Mouse (Mus musculus) central nervous system, embryonic 18 days (tissue): ENCODE results near the gene Enpp5. TPM values are rescaled to one million over a fixed set of nuclear protein-coding genes. Genes with fewer than 3 reads are reported as not detected.

Experiments
- polyA plus RNA-seq: library from polyadenylated mRNA; depleted of rRNA; stranded (reverse); fragments of >200 nt; gene quantifications from 2 replicates; pipeline ENCODE4 v1.2.3, GENCODE M21; 2012; rRNA removed

Enpp5 gene
- 109 and 112 TPM in 2 replicates for polyA plus RNA-seq

GRCm38 (mm10) chr17:44078631-44079350 is at the start of gene Enpp5:
Gene Enpp5, plus strand, starts transcription at chr17:44078813.

GRCm38 (mm10) chr17:44105287-44106138 is 26.9 kb downstream of the Enpp5 start, which contains the start of gene Enpp4:
Gene Enpp4, minus strand, starts transcription at chr17:44105809.

Other genes with a start within 250 kb of the Enpp5 start
- gene Enpp4, start 27.0 kb downstream of the Enpp5 start, polyA plus RNA-seq: 4.5 and 4.8 TPM in 2 replicates
- gene Clic5, start 109.8 kb downstream of the Enpp5 start, polyA plus RNA-seq: 0.43 and 0.44 TPM in 2 replicates